Mouse (Mus musculus): ENCODE measurements around the gene Sprr1a.
"Not testable (repeated sequence)": the region's sequence is repeated elsewhere in the genome, so short reads cannot be mapped to it uniquely, and the experiment has no call there.

Gene Sprr1a

GRCm38 (mm10) chr3:92485863-92486262 lies at the start of gene Sprr1a:
Sprr1a (minus strand) TSS chr3:92485895.
- DNase-seq (ENCODE audit: low read depth): no peak

GRCm38 (mm10) chr3:92534411-92534810 lies 48.7 kb upstream of the Sprr1a start, which contains the start of gene 2310046K23Rik:
2310046K23Rik (minus strand) TSS chr3:92534511.
- DNase-seq (ENCODE audit: low read depth): no peak

- peak; percentile 2 for DNase-seq (ENCODE audit: low read depth)
Observed at GRCm38 (mm10) chr3:92512325-92512724, 26.6 kb upstream of the Sprr1a start.

- DNase-seq (ENCODE audit: low read depth): peak; percentile 14
Observed at GRCm38 (mm10) chr3:92510786-92511185, 25.1 kb upstream of the Sprr1a start.

- DNase-seq (ENCODE audit: low read depth): no peak
Observed at GRCm38 (mm10) chr3:92508185-92508584, 22.5 kb upstream of the Sprr1a start.

- no peak for DNase-seq (ENCODE audit: low read depth)
Observed at GRCm38 (mm10) chr3:92503528-92503927, 17.8 kb upstream of the Sprr1a start.

GRCm38 (mm10) chr3:92500393-92500792 lies 14.7 kb upstream of the Sprr1a start, which contains the start of gene Sprr4:
Sprr4 (minus strand) TSS chr3:92500493.
- DNase-seq (ENCODE audit: low read depth): no peak

GRCm38 (mm10) chr3:92490262-92490661 lies 4.6 kb upstream of the Sprr1a start:
- DNase-seq (ENCODE audit: low read depth): not testable (repeated sequence)

GRCm38 (mm10) chr3:92486307-92486706 lies 612 bp upstream of the Sprr1a start:
- DNase-seq (ENCODE audit: low read depth): no peak

GRCm38 (mm10) chr3:92481249-92481648 lies 4.4 kb downstream of the Sprr1a start:
- peak; percentile 4 for DNase-seq (ENCODE audit: low read depth)

GRCm38 (mm10) chr3:92470111-92470510 lies 15.6 kb downstream of the Sprr1a start:
- no peak for DNase-seq (ENCODE audit: low read depth)

GRCm38 (mm10) chr3:92467424-92467823 lies 18.3 kb downstream of the Sprr1a start:
- DNase-seq (ENCODE audit: low read depth): no peak

GRCm38 (mm10) chr3:92466576-92466975 lies 19.1 kb downstream of the Sprr1a start:
- DNase-seq (ENCODE audit: low read depth): no peak

- DNase-seq (ENCODE audit: low read depth): no peak
Observed at GRCm38 (mm10) chr3:92458620-92459019, 27.1 kb downstream of the Sprr1a start, which contains the start of gene Sprr3. Sprr3 (minus strand) TSS chr3:92458720.

- DNase-seq (ENCODE audit: low read depth): no peak
Observed at GRCm38 (mm10) chr3:92455151-92455550, 30.5 kb downstream of the Sprr1a start.

- DNase-seq (ENCODE audit: low read depth): no peak
Observed at GRCm38 (mm10) chr3:92440177-92440576, 45.5 kb downstream of the Sprr1a start.

GRCm38 (mm10) chr3:92438689-92439088 lies 47.0 kb downstream of the Sprr1a start, which contains the start of gene Sprr1b:
Sprr1b (minus strand) TSS chr3:92438789.
- DNase-seq (ENCODE audit: low read depth): no peak

Data from NIH3T3 (cell line).